Mouse (Mus musculus): ENCODE measurements around the gene Rpia.
"Not testable (repeated sequence)": the region's sequence is repeated elsewhere in the genome, so short reads cannot be mapped to it uniquely, and the experiment has no call there.

Gene Rpia

GRCm38 (mm10) chr6:70791824-70792535 lies at the start of gene Rpia:
Gene Rpia, minus strand, starts transcription at chr6:70792232.
- in situ Hi-C loops (cut with MboI, MseI): no loop called here

- in situ Hi-C loops (cut with MboI, MseI): no loop called here
Measured at GRCm38 (mm10) chr6:70840281-70840680, 48.2 kb upstream of the Rpia start.

GRCm38 (mm10) chr6:70838532-70838931 lies 46.5 kb upstream of the Rpia start:
- in situ Hi-C loops (cut with MboI, MseI): no loop called here

GRCm38 (mm10) chr6:70837297-70837696 lies 45.3 kb upstream of the Rpia start:
- in situ Hi-C loops (cut with MboI, MseI): no loop called here

- in situ Hi-C loops (cut with MboI, MseI): no loop called here
Measured at GRCm38 (mm10) chr6:70831179-70831839, 39.3 kb upstream of the Rpia start.

GRCm38 (mm10) chr6:70830552-70830951 lies 38.5 kb upstream of the Rpia start:
- in situ Hi-C loops (cut with MboI, MseI): no loop called here

GRCm38 (mm10) chr6:70829451-70829850 lies 37.4 kb upstream of the Rpia start:
- in situ Hi-C loops (cut with MboI, MseI): no loop called here

GRCm38 (mm10) chr6:70824987-70825337 lies 32.9 kb upstream of the Rpia start:
- in situ Hi-C loops (cut with MboI, MseI): no loop called here

- in situ Hi-C loops (cut with MboI, MseI): no loop called here
Measured at GRCm38 (mm10) chr6:70824085-70824986, 32.3 kb upstream of the Rpia start.

- in situ Hi-C loops (cut with MboI, MseI): not testable (repeated sequence)
Measured at GRCm38 (mm10) chr6:70823277-70823676, 31.2 kb upstream of the Rpia start.

GRCm38 (mm10) chr6:70822386-70822910 lies 30.4 kb upstream of the Rpia start:
- in situ Hi-C loops (cut with MboI, MseI): no loop called here

- in situ Hi-C loops (cut with MboI, MseI): no loop called here
Measured at GRCm38 (mm10) chr6:70821566-70821965, 29.5 kb upstream of the Rpia start.

GRCm38 (mm10) chr6:70815471-70815870 lies 23.4 kb upstream of the Rpia start:
- in situ Hi-C loops (cut with MboI, MseI): no loop called here

GRCm38 (mm10) chr6:70814629-70814950 lies 22.6 kb upstream of the Rpia start:
- in situ Hi-C loops (cut with MboI, MseI): no loop called here

GRCm38 (mm10) chr6:70813921-70814628 lies 22.0 kb upstream of the Rpia start:
- in situ Hi-C loops (cut with MboI, MseI): no loop called here

GRCm38 (mm10) chr6:70812526-70812895 lies 20.5 kb upstream of the Rpia start:
- in situ Hi-C loops (cut with MboI, MseI): no loop called here

GRCm38 (mm10) chr6:70811557-70812525 lies 19.8 kb upstream of the Rpia start:
- in situ Hi-C loops (cut with MboI, MseI): no loop called here

GRCm38 (mm10) chr6:70810524-70810923 lies 18.5 kb upstream of the Rpia start:
- in situ Hi-C loops (cut with MboI, MseI): no loop called here

GRCm38 (mm10) chr6:70806514-70806912 lies 14.5 kb upstream of the Rpia start:
- in situ Hi-C loops (cut with MboI, MseI): no loop called here

- in situ Hi-C loops (cut with MboI, MseI): no loop called here
Measured at GRCm38 (mm10) chr6:70805820-70806513, 13.9 kb upstream of the Rpia start.

All from regulatory T cell (primary cell).